Mouse (Mus musculus) urinary bladder, adult 18-20 months (tissue): ENCODE results near the gene Saa4.
"Not testable (repeated sequence)": the region's sequence is repeated elsewhere in the genome, so short reads cannot be mapped to it uniquely, and the experiment has no call there.

ENCODE experiments used
- DNase-seq, 2 experiments: peaks; one replicate each; pipeline ENCODE4 v3.0.0; 2022; ENCODE audit warnings: low spot score in 2 of 2, mixed read lengths in 2 of 2

Gene Saa4

DNA sequence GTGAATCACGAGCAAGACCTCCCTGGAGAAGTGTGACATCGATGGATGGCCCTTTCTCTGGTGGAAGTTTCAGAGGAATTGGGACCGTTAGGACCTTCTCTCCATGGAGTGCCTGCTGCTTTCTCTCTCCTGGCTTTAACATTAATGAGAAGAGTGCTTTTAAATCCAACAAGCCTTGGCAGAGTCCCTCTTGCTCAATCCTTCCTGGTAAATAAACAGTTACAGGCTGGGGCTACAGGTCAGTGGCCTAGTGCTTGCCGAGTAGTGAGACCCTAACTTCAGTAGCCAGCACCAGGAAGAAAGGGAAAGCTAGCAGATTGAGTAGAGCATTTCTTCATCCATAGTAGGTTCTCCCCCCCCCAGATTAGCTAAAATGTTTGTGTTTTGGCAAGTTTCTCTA is at the start of gene Saa4:
Gene Saa4 (minus strand): TSS at position 146 of the 400 bp plus-strand sequence.
- no peak for DNase-seq

DNA sequence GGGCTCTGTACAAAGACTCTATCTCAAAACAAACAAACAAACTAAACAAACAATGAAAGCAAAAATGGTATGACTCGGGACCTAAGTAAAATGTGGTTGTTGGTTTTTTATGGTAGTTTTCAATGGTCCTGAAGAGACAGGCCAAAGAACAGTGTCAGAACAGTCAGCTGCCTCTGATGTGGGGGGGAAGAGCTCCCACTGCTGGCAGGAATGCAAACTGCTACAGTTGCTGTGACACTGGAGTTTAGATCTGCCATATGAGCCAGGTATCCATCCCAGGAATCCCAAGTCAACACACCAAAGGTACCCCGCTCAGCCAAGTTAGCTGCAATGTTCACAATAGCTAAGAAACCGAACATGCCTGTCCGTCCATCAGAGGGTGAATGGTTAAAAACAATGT is 38.3 kb upstream of the Saa4 start:
- peak in 1 of 2 experiments; percentile 16 for DNase-seq

DNA sequence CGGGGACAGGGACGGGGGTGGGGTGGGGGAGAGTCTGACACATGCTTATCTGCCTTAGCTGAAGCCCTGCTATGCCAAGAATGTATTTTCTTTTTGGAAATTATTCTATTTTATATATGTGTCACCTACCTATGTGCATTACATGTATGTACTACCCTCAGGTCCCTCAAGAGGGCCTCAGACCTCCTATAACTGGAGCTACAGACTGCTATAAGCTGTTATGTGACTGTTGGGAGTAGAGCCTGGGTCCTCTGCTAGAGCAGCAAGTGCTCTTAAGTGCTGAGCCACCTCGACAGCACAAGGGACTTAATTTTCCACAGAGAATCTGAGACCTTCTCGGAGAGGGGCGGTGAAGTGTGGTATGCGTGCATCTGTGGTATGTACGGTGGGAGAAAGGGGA is 36.0 kb upstream of the Saa4 start:
- DNase-seq, result no peak

DNA sequence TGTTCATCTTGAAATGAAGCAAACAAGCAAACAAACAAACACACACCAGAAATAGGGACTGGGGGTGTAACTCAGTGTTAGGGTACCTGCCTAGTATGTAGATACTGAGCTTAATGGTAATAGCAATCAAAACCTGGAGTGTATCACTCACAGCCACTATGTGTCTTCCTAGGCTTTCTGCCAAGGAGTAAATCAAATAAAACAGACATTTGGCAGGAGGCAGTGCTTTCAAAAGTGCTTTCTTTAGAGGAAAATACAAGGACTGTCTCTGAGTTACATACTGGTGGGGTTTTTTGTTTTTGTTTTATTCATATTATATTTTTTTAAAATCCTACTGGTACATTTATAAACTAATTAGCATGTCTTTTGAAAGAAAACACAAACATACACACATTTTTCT is 35.0 kb upstream of the Saa4 start:
- no peak for DNase-seq

DNA sequence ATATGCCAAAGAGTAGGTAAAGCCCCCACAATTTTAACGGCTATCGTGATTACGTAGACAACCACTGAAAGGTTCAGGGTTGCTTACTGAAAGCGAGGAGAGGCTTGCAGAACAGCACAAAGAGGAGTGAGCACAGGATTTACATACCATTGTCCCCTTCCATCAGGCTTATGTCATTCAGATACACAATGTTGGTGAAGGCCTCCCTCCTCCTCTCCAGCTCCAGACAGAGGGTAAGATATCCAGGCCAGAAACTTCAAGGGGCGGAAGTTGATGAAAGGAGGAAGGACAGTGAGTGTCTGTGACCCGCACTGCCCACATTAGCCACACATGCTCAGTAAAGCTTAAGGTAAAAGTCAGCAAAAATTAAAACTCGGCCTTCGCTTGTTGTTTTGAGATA is 32.3 kb upstream of the Saa4 start:
- no peak for DNase-seq

DNA sequence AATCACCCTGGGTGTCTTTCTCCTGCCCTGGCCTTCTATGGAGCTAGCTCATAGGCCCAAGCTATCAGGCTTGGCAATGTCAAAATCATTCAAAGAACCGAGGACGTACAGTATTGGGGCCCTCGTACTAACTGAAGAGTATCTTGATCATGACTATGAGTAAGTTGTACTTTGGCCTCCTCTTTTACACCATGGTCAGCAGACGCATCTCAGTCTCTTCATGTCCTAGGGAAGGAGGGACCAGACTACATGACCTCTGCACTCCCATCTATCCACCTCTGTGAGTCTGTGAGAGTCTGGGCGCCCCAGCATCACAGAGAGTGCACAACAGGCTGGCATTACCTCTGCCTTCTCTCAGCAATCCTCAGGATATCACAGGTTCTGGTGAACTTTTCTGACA is 30.2 kb upstream of the Saa4 start:
- DNase-seq, result no peak

DNA sequence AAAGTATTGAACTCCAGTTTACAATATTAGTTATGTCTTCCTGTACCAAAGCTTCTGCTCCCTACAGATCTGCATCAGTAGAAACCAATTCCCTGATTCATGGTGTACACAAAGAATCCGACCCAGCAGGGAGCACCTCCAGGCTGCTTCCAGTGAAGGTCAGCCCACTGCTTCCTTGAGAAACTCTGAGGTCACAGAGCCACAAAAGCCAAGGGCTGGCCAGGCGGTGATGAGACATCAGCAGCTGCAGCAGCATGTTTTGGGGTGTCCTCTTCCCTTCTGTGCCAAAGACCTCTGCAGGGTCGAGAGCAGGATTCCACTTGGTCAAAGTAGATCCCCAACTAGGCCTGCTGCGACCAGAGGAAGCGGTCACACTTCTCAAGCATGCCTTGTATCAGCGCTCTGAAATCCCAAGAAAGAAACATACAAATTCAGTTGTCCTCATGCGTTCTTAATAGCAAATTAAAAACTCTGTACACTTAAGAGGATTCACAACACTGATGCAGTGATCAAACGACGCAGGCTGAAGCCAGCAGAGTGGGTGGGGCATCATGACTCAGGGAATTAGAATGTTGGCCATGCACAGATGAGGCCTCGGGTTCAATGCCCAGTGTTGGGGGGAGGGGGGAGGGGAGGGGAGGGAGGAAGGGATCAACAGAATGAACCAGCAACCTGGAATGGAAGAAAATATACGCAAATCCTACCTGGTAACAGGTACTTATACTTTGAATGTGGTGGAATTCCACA is 28.8 kb upstream of the Saa4 start:
- DNase-seq, result no peak

DNA sequence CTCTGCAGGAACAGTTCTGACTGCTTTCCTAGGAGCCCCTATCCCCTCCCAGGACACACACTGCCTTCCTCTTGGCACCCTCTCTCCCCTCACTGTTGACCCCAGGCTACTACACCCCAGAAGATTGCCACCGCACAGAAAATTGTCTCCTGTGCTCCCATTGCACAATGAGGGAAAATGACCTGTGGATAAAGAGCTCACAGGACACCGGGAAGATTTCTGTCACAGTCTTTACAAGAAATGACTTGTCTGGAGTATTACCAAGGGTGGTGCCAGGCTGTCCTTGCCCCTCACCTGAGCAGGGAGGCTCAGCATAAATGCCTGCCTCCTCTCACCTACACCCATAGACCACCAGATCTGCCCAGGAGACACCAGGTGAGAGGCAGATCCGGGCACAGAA is 19.1 kb upstream of the Saa4 start, which contains the start of gene Saa2:
Gene Saa2 (plus strand): TSS at position 301 of the 400 bp plus-strand sequence.
- DNase-seq, result no peak

DNA sequence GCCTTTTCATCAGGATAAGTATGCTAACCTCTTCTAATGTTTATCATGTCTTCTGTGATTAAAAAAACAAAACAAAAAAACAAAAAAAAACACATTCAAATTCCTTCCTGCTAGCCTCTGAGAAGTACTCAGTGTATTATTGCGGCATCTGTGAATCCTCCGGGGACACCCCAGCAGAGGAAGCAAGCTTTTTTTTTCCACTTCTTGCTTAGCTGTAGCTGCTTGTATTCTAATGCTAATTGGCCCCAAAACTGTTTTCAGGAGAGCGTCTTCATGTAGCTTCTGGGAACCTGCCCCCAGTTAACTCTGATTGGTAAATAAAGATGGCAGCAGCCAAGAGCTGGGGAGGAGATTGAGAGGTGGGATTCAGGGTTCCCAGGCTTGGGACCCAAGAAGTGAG is 16.1 kb upstream of the Saa4 start:
- no peak for DNase-seq

DNA sequence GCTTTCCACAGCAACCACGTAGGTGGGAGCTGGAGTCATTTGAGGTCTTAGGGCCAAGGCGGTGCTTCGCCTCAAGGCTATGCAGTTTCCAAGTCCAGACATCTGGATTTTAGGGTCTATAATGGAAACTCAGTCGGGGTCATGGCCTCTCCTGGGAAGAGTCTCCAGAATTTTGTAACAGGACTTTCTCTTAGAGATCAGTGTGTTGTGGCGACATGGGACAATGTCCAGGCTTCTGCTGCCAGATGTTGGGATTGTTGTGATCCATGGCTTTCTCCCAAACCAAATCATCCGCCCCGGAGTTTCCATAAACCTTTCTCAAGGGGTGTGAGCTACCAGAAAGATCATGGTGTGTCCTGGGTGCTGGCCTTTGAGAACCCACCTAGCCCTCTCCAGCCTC is 14.0 kb upstream of the Saa4 start:
- no peak for DNase-seq

DNA sequence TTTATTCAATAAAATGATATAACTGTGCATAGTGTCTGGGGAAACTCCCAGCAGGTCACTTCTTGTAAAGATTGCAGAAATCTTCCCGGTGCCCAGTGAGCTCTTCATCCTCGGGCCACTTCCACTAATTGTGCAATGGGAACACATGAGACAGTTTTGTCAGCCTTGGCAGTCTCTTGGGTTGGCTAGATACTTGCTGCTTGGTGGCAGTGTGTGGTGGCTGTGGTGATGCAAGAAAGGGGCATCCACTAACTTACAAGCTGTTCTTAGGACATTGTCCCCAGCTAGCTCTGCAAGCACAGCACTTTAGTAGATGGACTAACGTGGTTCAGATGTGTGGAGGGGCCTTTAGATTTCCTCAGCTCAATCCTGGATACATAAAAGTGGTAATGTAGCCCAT is 13.4 kb upstream of the Saa4 start:
- no peak for DNase-seq

DNA sequence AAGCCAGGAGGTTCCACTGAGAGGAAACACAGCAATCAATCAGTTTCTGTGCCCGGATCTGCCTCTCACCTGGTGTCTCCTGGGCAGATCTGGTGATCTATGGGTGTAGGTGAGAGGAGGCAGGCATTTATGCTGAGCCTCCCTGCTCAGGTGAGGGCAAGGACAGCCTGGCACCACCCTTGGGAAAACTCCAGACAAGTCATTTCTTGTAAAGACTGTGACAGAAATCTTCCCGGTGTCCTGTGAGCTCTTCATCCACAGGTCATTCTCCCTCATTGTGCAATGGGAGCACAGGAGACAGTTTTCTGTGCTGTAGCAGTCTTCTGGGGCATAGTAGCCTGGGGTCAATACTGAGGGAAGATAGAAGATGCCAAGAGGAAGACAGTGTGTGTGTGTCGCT is 10.5 kb upstream of the Saa4 start, which contains the start of gene Saa1:
Gene Saa1 (minus strand): TSS at position 101 of the 400 bp plus-strand sequence.
- DNase-seq, result not testable (repeated sequence)

DNA sequence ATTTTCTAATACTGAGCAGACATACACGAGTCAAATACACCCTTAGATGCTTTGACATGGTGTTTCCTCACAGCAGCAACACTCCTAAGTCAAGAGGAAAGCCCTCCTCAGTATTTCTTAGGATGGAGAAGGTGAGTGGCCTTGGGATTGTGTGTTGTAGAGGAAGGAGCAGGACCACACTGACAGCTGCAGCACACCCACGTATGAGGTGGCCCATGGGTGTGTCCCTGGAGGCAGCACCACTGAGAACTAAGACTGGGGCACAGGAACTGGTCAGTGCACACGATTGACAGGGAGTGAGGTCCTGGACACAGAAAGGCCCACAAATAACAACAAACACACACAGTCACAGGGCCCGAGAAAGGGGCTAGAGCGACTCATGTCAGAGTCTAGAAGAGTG is 7.6 kb upstream of the Saa4 start:
- not testable (repeated sequence) for DNase-seq

DNA sequence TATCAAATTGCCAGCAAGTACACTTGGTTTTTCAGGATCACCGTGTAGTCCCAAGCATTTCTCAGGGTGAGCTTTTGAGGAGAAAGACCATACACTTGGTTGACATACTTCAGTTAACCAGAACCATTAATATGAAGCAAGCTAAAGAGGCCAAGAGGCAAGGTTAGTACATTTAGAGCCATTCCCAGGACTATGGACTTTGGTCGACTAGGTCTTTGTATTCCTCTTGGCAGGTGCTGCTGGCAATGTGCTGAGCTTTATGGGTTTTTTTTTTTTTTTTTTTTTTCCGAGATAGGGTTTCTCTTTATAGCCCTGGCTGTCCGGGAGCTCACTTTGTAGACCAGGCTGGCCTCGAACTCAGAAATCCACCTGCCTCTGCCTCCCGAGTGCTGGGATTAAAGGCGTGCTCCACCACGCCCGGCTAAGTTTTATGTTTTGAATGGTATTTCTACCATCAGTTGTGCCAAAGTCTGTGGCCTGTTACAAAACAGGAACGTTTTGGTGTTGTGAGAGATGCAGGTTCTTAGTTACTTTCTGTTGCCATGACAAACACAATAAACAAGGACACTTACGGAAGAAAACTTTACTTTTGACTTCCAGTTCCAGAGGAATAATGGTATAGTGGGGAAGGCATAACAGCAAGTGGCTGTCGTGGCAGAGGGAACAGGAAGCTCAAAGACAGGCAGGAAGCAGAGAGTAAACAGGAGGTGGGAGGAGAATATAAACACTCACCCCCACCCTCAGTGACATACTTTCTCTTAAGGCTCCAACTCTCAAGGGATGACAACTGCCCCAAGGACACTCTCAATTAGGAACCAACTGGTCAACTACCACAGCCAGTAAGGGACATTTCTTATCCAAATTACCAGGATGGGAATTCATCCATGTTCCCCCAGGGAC is 6.4 kb upstream of the Saa4 start:
- no peak for DNase-seq

DNA sequence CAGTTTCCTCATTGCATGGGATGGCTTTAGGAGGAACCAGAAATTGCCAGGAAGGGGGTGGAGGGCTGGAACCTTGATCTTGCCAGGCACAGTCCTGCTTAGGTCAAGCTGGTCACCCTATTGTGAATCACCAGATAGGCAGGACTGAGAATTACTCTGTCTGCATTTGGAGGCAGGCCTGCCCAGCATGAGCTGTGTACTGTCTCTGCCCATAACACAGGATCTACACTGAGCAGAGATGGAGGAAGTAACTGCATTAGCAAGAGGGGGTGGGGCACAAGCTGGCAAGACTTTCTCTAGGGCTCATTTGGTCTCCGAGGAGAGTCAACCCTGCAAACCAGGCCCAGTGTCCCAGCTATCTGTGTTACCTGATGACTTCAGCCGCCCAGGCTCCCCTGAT is 2.6 kb upstream of the Saa4 start:
- no peak for DNase-seq

DNA sequence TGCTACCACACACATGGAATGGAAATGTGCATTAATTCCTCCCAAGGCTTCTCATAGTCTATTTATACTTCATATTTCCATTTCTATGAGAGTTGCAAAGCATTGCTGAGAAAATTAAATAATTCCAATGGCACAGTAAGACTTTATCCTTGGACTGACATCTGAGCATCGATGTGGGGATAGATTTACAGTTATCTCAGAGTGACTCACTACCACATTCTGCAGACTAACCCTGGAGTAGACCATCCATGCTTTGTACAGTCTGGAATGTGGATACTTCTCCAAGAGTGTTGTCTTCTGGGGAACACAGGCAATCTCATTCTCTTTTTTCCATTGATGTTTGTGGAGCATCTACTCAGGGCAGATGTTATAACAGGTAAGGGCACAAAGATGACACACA is 4.8 kb downstream of the Saa4 start:
- DNase-seq, result no peak

DNA sequence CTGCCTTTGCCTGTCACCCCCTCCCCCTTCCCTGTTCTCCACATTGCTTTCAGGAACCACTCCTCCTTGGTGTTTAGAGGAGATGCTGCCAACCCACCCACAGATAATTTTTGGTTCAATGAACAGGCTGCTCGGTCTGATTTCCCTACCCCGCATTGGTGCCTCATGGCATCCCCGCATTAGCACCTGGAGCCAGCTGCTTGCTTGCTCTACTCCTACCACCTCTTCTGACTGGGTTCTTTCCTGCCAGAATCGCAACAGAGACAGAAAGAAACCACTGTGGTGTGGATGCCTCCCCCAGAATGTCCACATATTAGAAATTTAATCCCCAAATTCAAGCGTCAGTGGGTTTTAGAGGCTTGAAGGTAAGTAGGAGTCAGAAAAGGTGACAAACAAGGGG is 8.0 kb downstream of the Saa4 start:
- DNase-seq, result no peak

DNA sequence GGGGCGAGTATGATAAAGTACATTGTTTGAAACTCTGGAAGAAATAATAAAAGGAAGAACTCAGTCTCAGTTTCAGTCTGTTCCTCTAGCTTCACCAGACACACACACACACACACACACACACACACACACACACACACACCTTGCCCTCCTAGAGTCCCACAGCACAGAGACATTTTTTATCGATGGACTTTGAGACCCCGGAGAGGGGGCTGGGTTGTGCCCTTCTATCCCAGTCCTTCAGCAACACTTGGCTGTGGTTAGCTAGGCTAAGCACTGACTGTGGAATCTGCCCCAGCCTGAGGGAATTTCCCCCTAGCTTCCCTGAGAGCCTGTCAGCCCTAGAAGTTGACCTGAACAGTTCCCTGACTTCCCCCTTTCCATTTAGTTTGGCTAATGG is 8.6 kb downstream of the Saa4 start:
- DNase-seq, result no peak

DNA sequence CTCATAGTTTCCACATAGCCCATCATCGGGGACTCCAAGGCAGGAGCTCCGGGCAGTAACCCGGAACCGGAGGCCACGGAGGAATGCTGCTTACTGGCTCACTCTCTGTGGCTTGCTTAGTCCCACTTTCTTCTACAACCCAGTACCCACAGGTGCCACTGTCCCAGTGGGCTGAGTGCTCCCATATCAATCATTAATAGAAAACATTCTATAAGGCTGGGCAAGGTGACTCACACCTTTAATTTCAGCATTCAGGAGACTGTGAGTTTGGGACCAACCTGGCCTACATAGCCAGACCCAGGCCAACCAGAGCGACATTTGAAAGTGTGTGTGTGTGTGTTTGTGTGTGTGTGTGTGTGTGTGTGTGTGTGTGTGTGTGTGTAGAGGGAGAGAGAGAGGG is 9.0 kb downstream of the Saa4 start:
- no peak for DNase-seq

DNA sequence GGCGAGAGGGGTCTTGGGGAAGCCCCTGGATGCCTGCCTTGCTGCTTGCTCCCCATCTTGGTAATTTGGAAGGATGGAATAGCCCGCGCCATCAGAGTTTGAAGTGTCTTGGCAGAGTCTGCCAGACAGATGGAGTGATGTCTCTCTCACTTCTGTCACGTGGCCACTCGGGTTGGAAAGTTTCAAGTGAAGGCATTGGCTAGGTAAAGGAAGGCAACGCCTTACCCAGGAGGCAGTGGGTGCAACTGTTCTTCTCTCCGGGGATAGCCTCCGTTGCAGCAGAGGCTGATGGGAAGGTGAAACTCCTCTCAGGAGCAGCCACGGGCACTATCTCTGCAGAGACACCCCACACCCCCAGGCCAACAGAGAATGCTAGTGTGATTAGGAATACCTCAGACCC is 11.9 kb downstream of the Saa4 start:
- DNase-seq, result no peak

DNA sequence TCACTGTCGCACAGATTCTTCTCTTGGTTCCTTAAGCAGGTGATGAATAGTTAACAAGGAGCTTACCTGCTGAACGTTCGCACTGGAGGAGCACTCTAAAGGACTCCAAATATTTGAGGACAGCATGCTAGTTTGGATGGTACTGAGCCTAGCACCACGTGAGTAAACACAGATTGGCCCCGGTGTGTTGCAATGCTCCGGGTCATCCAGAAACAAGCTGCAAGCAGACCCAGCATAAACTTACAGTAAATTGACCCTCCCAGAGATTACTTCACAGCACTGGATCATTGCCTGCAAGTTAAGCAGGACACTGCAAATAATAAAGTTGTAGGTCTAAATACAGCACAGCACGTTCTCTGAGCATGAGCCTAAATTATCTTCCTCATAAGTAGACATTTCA is 12.9 kb downstream of the Saa4 start:
- DNase-seq, result peak in 1 of 2 experiments; percentile 69

DNA sequence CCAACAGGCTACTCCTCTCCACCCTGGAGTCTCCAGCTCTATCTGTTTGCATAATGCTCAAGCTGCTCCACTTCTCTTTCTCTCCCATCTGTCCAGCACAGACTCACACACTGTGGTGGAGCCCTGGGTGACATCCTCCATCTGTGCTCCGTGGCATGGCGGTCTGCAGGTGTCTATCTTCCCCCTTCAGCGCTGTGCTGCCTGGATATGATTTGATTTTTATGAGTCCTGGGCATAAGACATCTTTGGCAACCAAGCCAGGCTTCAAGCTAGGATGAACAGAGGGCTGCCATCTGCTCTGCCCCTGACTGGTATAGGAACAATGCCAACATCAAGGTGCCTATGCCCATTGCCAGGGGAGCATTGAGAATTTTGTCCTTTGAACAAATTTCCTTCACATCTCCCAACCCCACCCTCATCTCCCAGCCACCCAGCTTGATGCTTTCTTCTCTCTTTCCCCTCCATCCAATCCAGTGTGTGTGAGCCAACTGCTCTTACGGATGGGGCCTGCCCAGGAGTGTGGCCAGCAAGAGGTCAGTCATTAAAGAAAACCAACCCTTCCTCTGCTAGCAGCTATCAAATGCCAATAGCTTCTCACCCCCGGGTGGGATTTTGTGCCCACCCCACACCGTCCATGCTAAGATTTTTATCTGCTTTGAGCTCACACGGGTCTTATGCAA is 13.7 kb downstream of the Saa4 start:
- no peak for DNase-seq
